ENCODE assay signal across 9 mouse cellular contexts in the genomic region with DNA sequence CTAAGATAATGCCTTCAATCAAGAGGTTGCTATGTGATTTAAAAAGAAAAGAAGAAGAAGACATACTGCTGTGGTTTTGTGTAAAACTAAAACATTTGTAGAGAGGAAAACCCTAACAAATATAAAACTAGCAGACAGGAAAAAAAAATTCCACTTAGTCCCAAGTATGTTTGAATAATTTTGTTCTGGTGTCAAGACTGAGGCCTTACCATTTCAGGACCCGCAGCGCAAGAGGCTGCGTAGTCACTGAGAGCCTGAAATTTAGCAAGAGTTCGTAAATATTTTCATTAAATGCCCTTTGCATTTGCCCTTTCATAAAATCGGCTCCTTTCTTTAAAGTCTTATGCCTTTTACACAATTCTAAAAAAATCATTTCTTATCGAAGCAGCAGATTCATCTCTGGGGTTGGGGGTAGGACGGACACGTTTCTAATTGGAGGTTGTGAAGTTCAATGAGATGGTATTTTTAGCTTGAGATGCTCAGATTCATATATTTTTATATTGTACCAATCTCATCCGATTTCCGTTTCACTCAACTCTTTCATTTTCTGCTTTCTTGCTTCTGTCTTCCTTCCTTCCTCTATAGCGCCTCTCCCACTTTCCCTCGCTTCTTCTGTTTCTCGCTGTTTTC.
DNase-seq lines count a peak whose midpoint lies in the region; ATAC-seq and TF ChIP-seq lines count a peak whose summit lies in the region.
"Had no signal": no experiment of that assay in that cellular context is flagged by ENCODE, and none has a peak within 500 bp of the region (broad histone marks: within the 10 kb centered on the region; RNA-seq: fewer than 3 reads in every experiment).

No protein-coding gene starts in this region.

- H3K4me1 ChIP-seq in hindbrain, embryonic 15.5 days (replicated peaks), result no peaks in the 10 kb centered on the region
- no peaks in the 10 kb centered on the region for H3K4me1 ChIP-seq in olfactory bulb, adult 2 months (ENCODE audit: control insufficient read depth, insufficient read depth, low read length)

- no peaks in the 10 kb centered on the region for H3K36me3 ChIP-seq in hindbrain, embryonic 15.5 days

- peak overlapping the region; percentile 99 for H3K27ac ChIP-seq in left cerebral cortex, adult 2 months
- H3K27ac ChIP-seq in hindbrain, embryonic 15.5 days (replicated peaks), result peak overlapping the region; percentile 100
- H3K27ac ChIP-seq in olfactory bulb, adult 2 months (ENCODE audit: insufficient read depth, low read depth, low read length), result peak overlapping the region; percentile 98

- H3K4me3 ChIP-seq in left cerebral cortex, adult 2 months, result peak overlapping the region; percentile 83
- peak overlapping the region; percentile 77 for H3K4me3 ChIP-seq in hindbrain, embryonic 15.5 days
- peak overlapping the region; percentile 72 for H3K4me3 ChIP-seq in olfactory bulb, adult 2 months (ENCODE audit: insufficient read depth, low read depth, low read length)

- 1% methylated on average over 13 of the region's 13 CpGs for WGBS in hindbrain, embryonic 15.5 days
- WGBS in olfactory bulb, adult 2 months, result 4% methylated on average over 13 of the region's 13 CpGs

- no peaks in the 10 kb centered on the region for H3K9me3 ChIP-seq in hindbrain, embryonic 15.5 days

- TF ChIP-seq POLR2A in olfactory bulb, adult 2 months (IDR thresholded peaks at IDR 0.05; ENCODE audit: insufficient read depth, low read depth, low read length), result no peak

- intact Hi-C loops in left cerebral cortex, adult 2 months (cut with DNase I), result loop anchor here (5.0 to 10.0 kb wide), 6 partner anchors 331 to 886 kb away; a partner anchor contains a TSS
- intact Hi-C loops in left cerebral cortex, postnatal 36 days (cut with DNase I), result loop anchor here (10.0 kb wide), 1 partner anchor 1782 kb away; no protein-coding TSS in a partner anchor

- H3K4me2 ChIP-seq in hindbrain, embryonic 15.5 days, result peak overlapping the region; percentile 78

- H3K27me3 ChIP-seq in hindbrain, embryonic 15.5 days, result no peaks in the 10 kb centered on the region

- TF ChIP-seq CTCF in left cerebral cortex, adult 2 months (IDR thresholded peaks at IDR 0.05), result no peak
- no peak for TF ChIP-seq CTCF in olfactory bulb, adult 2 months (IDR thresholded peaks at IDR 0.05; ENCODE audit: insufficient read depth, low read depth, low read length)

- ATAC-seq in hindbrain, embryonic 15.5 days (ENCODE audit: low FRiP score, low read depth), result no peak

- peak; percentile 18 to 47 for DNase-seq in cerebellum, postnatal 10 days
- no peak for DNase-seq in cerebellum, adult 18-20 months
- no peak for DNase-seq in left cerebral cortex, adult 2 months (ENCODE audit: extremely low spot score in 1 of 2, low spot score in 2 of 2)
- no peak for DNase-seq in left cerebral cortex, postnatal 36 days (ENCODE audit: low spot score in 2 of 2)
- no peak for DNase-seq in lung, postnatal 14 days
- no peak for DNase-seq in kidney, adult 8-10 months
- DNase-seq: lung, postnatal 36 days had no signal

- peak overlapping the region; percentile 84 for H3K9ac ChIP-seq in hindbrain, embryonic 15.5 days

Comparison
In these comparisons a context has a peak if more than half of its experiments do, and no peak if none do; other contexts are left out.
1. DNase-seq: peak in cerebellum, postnatal 10 days (2 of 2); none in cerebellum, adult 18-20 months (0 of 2), left cerebral cortex, adult 2 months (0 of 2), left cerebral cortex, postnatal 36 days (0 of 2), lung, postnatal 14 days (single experiment) and kidney, adult 8-10 months (0 of 2).
2. Peak in every context shown above with its lines, with median percentiles within 50 percentile points of each other: H3K27ac ChIP-seq and H3K4me3 ChIP-seq.